Mouse (Mus musculus) hindbrain, embryonic 16.5 days (tissue): ENCODE measurements around the gene Cfap221. TPM values are rescaled to one million over a fixed set of nuclear protein-coding genes. Genes with fewer than 3 reads are reported as not detected.

ENCODE experiments used
- ATAC-seq: fragments of 200-750 bp; cut with Nextera tagmentation; 2 replicates; pipeline ENCODE4 v1.8.0; 2017; ENCODE audit warnings: moderate TSS enrichment, moderate library complexity
- H3K27ac ChIP-seq: fragments of 300-500 bp; sonication (generic); 2 replicates; pipeline ENCODE4 v1.5.1; 2014; ENCODE audit warnings: low read depth, mild to moderate bottlenecking, control low read depth, low read length, moderate library complexity
- H3K27me3 ChIP-seq: fragments of 300-500 bp; sonication (generic); replicated peaks from 2 replicates; pipeline ENCODE4 v1.6.1; 2014; ENCODE audit warnings: low read length; ENCODE audit not compliant: control insufficient read depth, insufficient read depth
- H3K36me3 ChIP-seq: fragments of 300-500 bp; sonication (generic); 2 replicates; pipeline ENCODE4 v1.6.1; 2014; ENCODE audit warnings: mild to moderate bottlenecking, low read length, moderate library complexity, mixed read lengths; ENCODE audit not compliant: control insufficient read depth, insufficient read depth
- H3K4me1 ChIP-seq: fragments of 300-500 bp; sonication (generic); 2 replicates; pipeline ENCODE4 v1.6.1; 2014; ENCODE audit warnings: low read depth, low read length; ENCODE audit not compliant: control insufficient read depth, insufficient read depth
- H3K4me2 ChIP-seq: fragments of 300-500 bp; sonication (generic); 2 replicates; pipeline ENCODE4 v1.6.1; 2014; ENCODE audit warnings: mild to moderate bottlenecking, low read length, control low read depth, moderate library complexity
- H3K4me3 ChIP-seq: fragments of 300-500 bp; sonication (generic); 2 replicates; pipeline ENCODE4 v1.5.1; 2014; ENCODE audit warnings: mild to moderate bottlenecking, low read length, control low read depth, moderate library complexity
- H3K9ac ChIP-seq: fragments of 300-500 bp; sonication (generic); 2 replicates; pipeline ENCODE4 v1.6.1; 2014; ENCODE audit warnings: low read depth, mild to moderate bottlenecking, control low read depth, low read length, moderate library complexity
- H3K9me3 ChIP-seq: fragments of 300-500 bp; sonication (generic); 2 replicates; pipeline ENCODE4 v1.6.1; 2014; ENCODE audit warnings: mild to moderate bottlenecking, low read length, moderate library complexity; ENCODE audit not compliant: control insufficient read depth
- WGBS: fragments of 180-500 bp; shearing (Covaris S2); extraction: QIAGEN DNeasy Blood & Tissue Kit; methylation state at CpG from one replicate; pipeline ENCODE4 v1.1.7; 2014; 5-methylcytosine and 5-hydroxymethylcytosine counted together
- polyA plus RNA-seq: library from polyadenylated mRNA; unstranded; fragments of >200 nt; fragmentation: Nextera tagmentation; extraction: Ambion mirVana; gene quantifications from 2 replicates; pipeline ENCODE4 v1.2.1, GENCODE M21; 2015

The Cfap221 gene
- polyA plus RNA-seq, 1 experiment from 2014 or later: 0.34 TPM

DNA sequence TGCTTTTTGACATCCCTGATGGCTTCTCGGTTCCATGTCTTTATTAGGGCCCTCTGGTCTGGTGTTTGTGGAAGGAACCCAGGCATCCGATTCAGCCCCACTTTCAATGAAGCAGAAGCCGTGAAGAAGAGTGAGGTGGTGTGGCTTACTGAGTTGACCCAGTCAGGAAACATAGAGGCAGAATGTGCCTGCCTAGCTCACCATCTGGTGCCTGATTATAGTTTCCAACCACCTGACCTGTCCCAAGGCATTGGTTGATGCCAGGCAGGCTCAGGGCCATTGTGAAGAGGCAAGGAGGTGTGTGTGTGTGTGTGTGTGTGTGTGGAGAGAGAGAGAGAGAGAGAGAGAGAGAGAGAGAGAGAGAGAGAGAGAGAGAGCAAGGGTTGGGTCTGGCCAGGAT lies 33.4 kb upstream of the Cfap221 start:
- no peak; the same call in 1 of the 2 replicates for ATAC-seq
- no peak overlapping the region for H3K4me3 ChIP-seq
- WGBS: 76% methylated on average over 3 of the region's 3 CpGs

DNA sequence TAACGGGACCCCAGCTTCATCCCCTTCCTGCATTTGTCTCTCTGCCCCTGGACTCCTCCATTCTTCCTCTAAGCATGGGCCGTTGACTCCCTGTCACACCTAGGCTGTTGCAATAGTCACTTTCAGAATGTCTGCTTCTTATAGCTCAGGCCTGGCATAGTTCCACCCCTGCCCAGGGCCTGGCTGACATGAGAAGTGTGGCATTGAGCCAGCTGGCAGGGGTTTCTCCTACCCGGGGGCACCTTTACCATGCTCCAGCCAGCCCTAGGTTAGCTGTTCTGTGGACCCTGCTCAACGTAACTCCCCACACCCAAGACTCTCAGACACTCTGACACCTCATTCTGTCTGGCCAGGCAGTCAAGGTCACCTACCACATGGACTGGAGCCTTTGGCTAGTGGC lies 30.7 kb upstream of the Cfap221 start:
- H3K4me2 ChIP-seq: no peak overlapping the region
- no peak for ATAC-seq
- no peaks in the 10 kb centered on the region for H3K4me1 ChIP-seq
- no peaks in the 10 kb centered on the region for H3K9me3 ChIP-seq
- 58% methylated on average over 4 of the region's 4 CpGs for WGBS
- H3K36me3 ChIP-seq: no peaks in the 10 kb centered on the region
- H3K27ac ChIP-seq: no peak overlapping the region
- no peaks in the 10 kb centered on the region for H3K27me3 ChIP-seq
- H3K9ac ChIP-seq: no peak overlapping the region
- H3K4me3 ChIP-seq: no peak overlapping the region

More for the DNA sequence above, 33.4 kb upstream of the Cfap221 start:
- Histone ChIP-seq H3K4me2 (no peak overlapping the region), H3K9ac (no peak overlapping the region), H3K27me3 (no peaks in the 10 kb centered on the region), H3K4me1 (no peaks in the 10 kb centered on the region), H3K9me3 (no peaks in the 10 kb centered on the region), H3K27ac (no peak overlapping the region), H3K36me3 (no peaks in the 10 kb centered on the region)

DNA sequence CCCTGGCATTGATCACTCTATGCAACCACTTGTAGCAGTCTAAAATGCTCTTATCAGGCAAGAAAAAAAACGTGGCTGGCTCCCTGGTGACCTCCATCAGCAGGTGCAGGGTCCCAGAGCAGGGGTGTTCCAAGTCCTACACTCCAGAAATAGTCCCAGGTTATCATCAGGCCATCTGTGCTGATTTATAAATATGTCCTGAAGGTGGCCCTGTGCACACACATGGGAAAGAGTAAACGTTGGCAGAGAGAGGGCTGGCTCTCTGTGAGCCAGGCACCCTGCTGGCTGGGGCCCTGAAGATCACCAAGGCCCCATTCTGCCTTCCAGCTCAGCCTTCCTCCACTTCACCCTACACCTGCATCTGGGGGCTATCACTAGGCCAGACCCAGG lies 28.0 kb upstream of the Cfap221 start:
- no peak for ATAC-seq
- H3K9ac ChIP-seq: no peak overlapping the region
- no peaks in the 10 kb centered on the region for H3K27me3 ChIP-seq
- H3K36me3 ChIP-seq: no peaks in the 10 kb centered on the region
- H3K4me2 ChIP-seq: no peak overlapping the region
- H3K4me1 ChIP-seq: no peaks in the 10 kb centered on the region
- H3K27ac ChIP-seq: no peak overlapping the region
- no peak overlapping the region for H3K4me3 ChIP-seq
- 24% methylated on average over 2 of the region's 2 CpGs for WGBS
- no peaks in the 10 kb centered on the region for H3K9me3 ChIP-seq

DNA sequence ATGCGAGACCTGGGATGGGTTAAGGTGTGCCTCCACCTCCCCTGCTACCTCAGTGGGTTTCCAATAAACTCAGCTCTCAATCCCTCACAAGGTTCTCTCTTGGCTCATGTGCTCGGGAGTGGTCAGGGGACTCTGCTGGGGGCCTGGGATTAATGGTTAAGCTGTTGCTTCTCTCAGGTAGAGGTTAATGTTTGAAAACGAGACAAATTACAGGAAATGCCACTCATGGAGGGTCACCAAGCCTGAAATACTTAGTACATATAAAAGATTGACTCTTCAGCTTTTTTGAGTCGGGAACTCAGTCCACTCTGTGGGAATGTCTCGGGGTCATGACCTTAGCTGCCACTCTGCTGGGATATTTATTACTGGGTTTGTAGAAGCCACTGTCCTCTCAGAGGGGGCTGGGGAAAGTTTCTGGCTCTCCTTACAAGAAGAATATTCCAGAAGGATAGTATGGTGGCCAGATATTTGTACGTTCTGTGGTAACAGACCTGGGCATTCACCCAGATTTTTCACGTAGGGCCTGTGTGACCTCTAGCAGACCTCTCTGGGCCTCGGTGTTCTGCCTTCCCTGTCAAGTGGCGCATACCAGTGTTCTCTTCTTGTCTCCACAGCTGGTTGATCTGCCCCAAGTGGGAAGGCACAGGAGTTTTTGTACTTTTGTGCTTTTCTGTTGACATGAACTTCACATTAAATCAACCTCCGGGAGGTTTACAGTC lies 27.5 kb upstream of the Cfap221 start:
- ATAC-seq: no peak
- Histone ChIP-seq H3K9ac (no peak overlapping the region), H3K9me3 (no peaks in the 10 kb centered on the region), H3K4me2 (no peak overlapping the region), H3K4me1 (no peaks in the 10 kb centered on the region), H3K27me3 (no peaks in the 10 kb centered on the region), H3K36me3 (no peaks in the 10 kb centered on the region), H3K4me3 (no peak overlapping the region), H3K27ac (no peak overlapping the region)
- 67% methylated on average over 10 of the region's 10 CpGs for WGBS

DNA sequence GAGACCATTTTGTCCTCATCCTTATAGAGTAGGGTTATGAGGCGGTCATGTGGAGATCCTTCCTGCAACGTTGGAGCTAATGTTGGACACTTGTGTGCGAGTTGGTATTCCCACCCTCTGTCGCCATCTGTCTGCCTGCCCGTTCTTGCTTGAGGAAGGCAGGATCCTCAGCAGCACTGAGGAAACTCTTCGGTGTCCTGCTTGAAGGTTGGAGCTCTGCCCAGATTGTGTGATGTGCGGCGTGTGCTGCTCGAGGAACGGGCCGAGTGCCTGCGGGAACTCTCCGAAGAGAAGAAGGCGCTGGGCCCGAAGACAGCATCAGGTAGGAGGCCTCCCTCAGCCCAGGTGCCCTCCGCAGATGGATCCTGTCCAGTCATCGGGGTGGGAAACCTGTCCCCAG lies 24.9 kb upstream of the Cfap221 start:
- Histone ChIP-seq H3K4me3 (no peak overlapping the region), H3K27ac (no peak overlapping the region), H3K4me2 (no peak overlapping the region), H3K27me3 (no peaks in the 10 kb centered on the region), H3K9ac (no peak overlapping the region), H3K9me3 (no peaks in the 10 kb centered on the region), H3K36me3 (no peaks in the 10 kb centered on the region), H3K4me1 (no peaks in the 10 kb centered on the region)
- ATAC-seq: no peak
- WGBS: 83% methylated on average over 17 of the region's 17 CpGs

DNA sequence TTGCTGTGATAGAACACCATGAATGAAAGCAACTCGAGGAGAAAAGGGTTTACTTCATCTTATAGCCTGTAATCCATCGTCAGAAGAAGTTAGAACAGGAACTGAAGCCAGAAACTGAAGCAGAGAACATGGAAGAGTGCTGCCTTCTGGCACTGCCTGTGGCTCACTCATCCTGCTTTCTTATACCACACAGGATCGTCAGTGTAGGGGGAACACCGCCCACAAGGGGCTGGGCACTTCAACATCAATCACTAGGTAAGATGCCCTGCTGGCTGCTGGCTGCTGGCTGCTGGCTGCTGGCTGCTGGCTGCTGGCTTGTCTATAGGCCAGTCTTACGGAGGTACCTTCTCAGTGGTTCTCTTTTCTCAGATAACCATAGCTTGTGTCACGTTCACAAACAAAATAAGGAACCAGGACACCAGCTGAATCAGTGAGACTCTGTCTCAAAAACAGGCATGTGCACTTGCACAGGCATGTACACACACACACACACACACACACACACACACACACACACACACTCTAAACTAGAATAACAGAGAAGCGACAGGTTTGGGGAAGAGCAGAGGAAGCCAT lies 23.4 kb upstream of the Cfap221 start:
- no peak for ATAC-seq
- no peaks in the 10 kb centered on the region for H3K36me3 ChIP-seq
- no peak overlapping the region for H3K4me2 ChIP-seq
- 75% methylated on average over 7 of the region's 7 CpGs for WGBS
- H3K4me1 ChIP-seq: no peaks in the 10 kb centered on the region
- no peak overlapping the region for H3K9ac ChIP-seq
- no peaks in the 10 kb centered on the region for H3K27me3 ChIP-seq
- H3K9me3 ChIP-seq: no peaks in the 10 kb centered on the region
- no peak overlapping the region for H3K4me3 ChIP-seq
- H3K27ac ChIP-seq: no peak overlapping the region

DNA sequence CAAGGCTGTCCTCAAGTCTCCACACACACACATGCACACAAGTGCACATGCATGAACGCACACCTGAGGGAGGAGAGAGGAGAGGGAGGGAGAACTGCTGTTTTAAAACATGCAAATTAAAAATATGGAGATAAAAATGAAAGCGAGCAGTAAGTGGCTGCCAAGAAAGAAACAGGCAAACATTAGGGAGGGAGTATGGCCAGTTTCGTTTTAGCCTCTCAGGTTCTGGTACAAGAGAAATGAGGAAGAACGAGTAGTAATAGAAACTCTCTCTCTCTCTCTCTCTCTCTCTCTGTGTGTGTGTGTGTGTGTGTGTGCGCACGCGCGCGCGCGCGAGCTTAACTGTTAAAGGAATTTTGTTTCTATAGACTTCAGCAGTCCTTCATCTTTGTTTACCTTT lies 22.4 kb upstream of the Cfap221 start:
- no peak for ATAC-seq
- no peak overlapping the region for H3K4me3 ChIP-seq
- H3K4me1 ChIP-seq: no peaks in the 10 kb centered on the region
- WGBS: 93% methylated on average over 12 of the region's 12 CpGs
- H3K9ac ChIP-seq: no peak overlapping the region
- no peaks in the 10 kb centered on the region for H3K36me3 ChIP-seq
- H3K9me3 ChIP-seq: no peaks in the 10 kb centered on the region
- no peaks in the 10 kb centered on the region for H3K27me3 ChIP-seq
- H3K27ac ChIP-seq: no peak overlapping the region
- H3K4me2 ChIP-seq: no peak overlapping the region

DNA sequence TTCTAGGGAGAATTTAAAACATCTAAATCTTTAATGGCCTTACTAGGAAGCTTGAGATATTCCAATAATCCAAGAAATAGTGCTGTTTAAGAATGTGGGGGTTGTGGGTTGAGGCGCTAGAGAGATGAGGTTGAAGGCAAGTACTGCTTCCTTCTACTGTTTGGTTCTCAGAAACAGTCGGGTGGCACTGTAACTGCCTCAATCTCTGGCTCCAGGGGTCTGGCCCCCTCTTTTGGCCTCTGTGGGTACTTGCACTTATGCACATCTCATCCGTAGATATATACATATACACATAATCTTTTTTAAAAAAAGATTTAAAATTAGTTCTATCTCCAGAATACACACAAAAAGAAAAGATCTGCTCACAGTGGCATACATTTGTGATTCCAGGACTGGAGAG lies 21.9 kb upstream of the Cfap221 start:
- ATAC-seq: no peak
- no peak overlapping the region for H3K9ac ChIP-seq
- H3K36me3 ChIP-seq: no peaks in the 10 kb centered on the region
- H3K27ac ChIP-seq: no peak overlapping the region
- no peak overlapping the region for H3K4me3 ChIP-seq
- 57% methylated on average over 3 of the region's 3 CpGs for WGBS
- H3K4me2 ChIP-seq: no peak overlapping the region
- H3K9me3 ChIP-seq: no peaks in the 10 kb centered on the region
- no peaks in the 10 kb centered on the region for H3K4me1 ChIP-seq
- no peaks in the 10 kb centered on the region for H3K27me3 ChIP-seq

DNA sequence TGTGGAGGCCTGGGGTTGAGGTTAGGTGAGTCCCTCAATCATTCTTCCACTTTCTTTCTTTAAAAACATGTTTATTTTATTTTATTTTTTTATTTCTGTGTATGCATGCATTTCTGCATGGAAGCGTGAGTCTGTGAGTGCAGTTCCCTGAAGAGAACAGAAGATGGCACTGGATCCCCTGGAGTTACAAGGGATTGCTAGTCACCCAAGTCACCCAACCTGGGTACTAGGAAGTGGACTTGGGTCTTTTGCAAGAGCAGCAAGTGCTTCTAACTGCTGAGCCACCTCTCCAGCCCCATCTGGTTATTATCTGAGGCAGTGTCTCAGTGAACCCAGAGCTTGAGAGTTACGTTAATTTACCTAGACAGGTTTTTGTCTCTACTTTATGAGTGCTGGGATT lies 19.2 kb upstream of the Cfap221 start:
- no peaks in the 10 kb centered on the region for H3K4me1 ChIP-seq
- no peak overlapping the region for H3K27ac ChIP-seq
- ATAC-seq: no peak

More for the DNA sequence above, 19.2 kb upstream of the Cfap221 start:
- H3K9ac ChIP-seq: no peak overlapping the region
- H3K4me3 ChIP-seq: no peak overlapping the region
- no peaks in the 10 kb centered on the region for H3K9me3 ChIP-seq
- H3K36me3 ChIP-seq: no peaks in the 10 kb centered on the region
- no peak overlapping the region for H3K4me2 ChIP-seq
- H3K27me3 ChIP-seq: no peaks in the 10 kb centered on the region
- WGBS: 83% methylated on average over 2 of the region's 2 CpGs
